ENCODE assay signal across 8 mouse cellular contexts in genomic region chr15:97821321-97821982, GRCm38 (mm10). TPM values are rescaled to one million over a fixed set of nuclear protein-coding genes. Genes with fewer than 3 reads are reported as not detected.
A peak's percentile ranks its signal among the peaks of the same experiment; 100 is the strongest.
DNase-seq lines count a peak whose midpoint lies in the region; ATAC-seq and TF ChIP-seq lines count a peak whose summit lies in the region.

No protein-coding gene starts in this region.

- no peaks in the 10 kb centered on the region for H3K9me3 ChIP-seq in G1E (replicated peaks)
- H3K9me3 ChIP-seq in forebrain, embryonic 15.5 days, result no peaks in the 10 kb centered on the region

- TF ChIP-seq CTCF in cerebellum, adult 2 months (IDR thresholded peaks at IDR 0.05; ENCODE audit: borderline replicate concordance, insufficient read depth, low read depth, low read length), result no peak
- TF ChIP-seq CTCF in G1E (IDR thresholded peaks at IDR 0.05; ENCODE audit: low read depth, low read length), result no peak

- H3K4me1 ChIP-seq in cerebellum, adult 2 months (ENCODE audit: control insufficient read depth, insufficient read depth, low read length), result peaks cover 47% of the 10 kb centered on the region
- peaks cover 93% of the 10 kb centered on the region for H3K4me1 ChIP-seq in G1E (ENCODE audit: insufficient read depth, low read depth, low read length)
- H3K4me1 ChIP-seq in forebrain, embryonic 15.5 days, result peaks cover 38% of the 10 kb centered on the region

- no peak overlapping the region for H3K27ac ChIP-seq in cerebellum, adult 2 months (ENCODE audit: insufficient read depth, low read length)
- H3K27ac ChIP-seq in forebrain, embryonic 15.5 days (replicated peaks), result no peak overlapping the region

- H3K4me3 ChIP-seq in cerebellum, adult 2 months (replicated peaks; ENCODE audit: insufficient read depth, low read depth, low read length), result no peak overlapping the region
- H3K4me3 ChIP-seq in G1E (ENCODE audit: low read depth, low read length), result peak overlapping the region; percentile 49; the same call in 1 of the 2 replicates
- no peak overlapping the region for H3K4me3 ChIP-seq in forebrain, embryonic 15.5 days

- no peaks in the 10 kb centered on the region for H3K27me3 ChIP-seq in cerebellum, adult 2 months (ENCODE audit: control insufficient read depth, insufficient read depth, low read length)
- H3K27me3 ChIP-seq in G1E (ENCODE audit: insufficient read depth, low read length), result no peaks in the 10 kb centered on the region
- H3K27me3 ChIP-seq in forebrain, embryonic 15.5 days, result no peaks in the 10 kb centered on the region

- intact Hi-C loops in left cerebral cortex, postnatal 10 days (cut with DNase I), result no loop called here

- TF ChIP-seq POLR2A in cerebellum, adult 2 months (IDR thresholded peaks at IDR 0.05; ENCODE audit: borderline replicate concordance, insufficient read depth, low read length), result no peak

- no peak for ATAC-seq in G1E (ENCODE audit: extremely low read depth, insufficient number of reproducible peaks, low FRiP score, poor library complexity, severe bottlenecking)
- peak; percentile 20; the same call in 1 of the 2 replicates for ATAC-seq in neutrophil, adult 5-6 weeks (ENCODE audit: extremely low read depth, insufficient number of reproducible peaks, low FRiP score, poor library complexity, severe bottlenecking)
- no peak for ATAC-seq in forebrain, embryonic 15.5 days (replicated peaks)

- no peak overlapping the region for H3K9ac ChIP-seq in forebrain, embryonic 15.5 days (replicated peaks)

- DNase-seq in cerebellum, adult 9-11 months, result peak; percentile 9
- DNase-seq in cerebellum, adult 2 months, result no peak
- DNase-seq in G1E (ENCODE audit: low spot score), result peak; percentile 66
- peak; percentile 63 for DNase-seq in heart, adult 8-10 months (ENCODE audit: low spot score)
- DNase-seq in kidney, postnatal 25 days, result peak; percentile 44 to 73
- no peak for DNase-seq in left cerebral cortex, postnatal 10 days (ENCODE audit: extremely low spot score in 1 of 2, low spot score in 2 of 2)

- no peak overlapping the region for H3K4me2 ChIP-seq in forebrain, embryonic 15.5 days (replicated peaks)

- H3K36me3 ChIP-seq in G1E (replicated peaks), result peaks cover 86% of the 10 kb centered on the region
- no peaks in the 10 kb centered on the region for H3K36me3 ChIP-seq in forebrain, embryonic 15.5 days

- 54% methylated on average over 10 of the region's 10 CpGs for WGBS in cerebellum, adult 2 months
- WGBS in forebrain, embryonic 15.5 days, result 68% methylated on average over 10 of the region's 10 CpGs

RNA-seq across cellular contexts. Expression of gene Hdac7, which starts 22.9 kb away (rescaled TPM):
- 38.3 and 40.9 TPM in 2 replicates for polyA plus RNA-seq in cerebellum, adult 2 months (2012; rRNA removed)
- total RNA-seq in G1E (2014; fragmentation: Nextera tagmentation) (20.4 and 21.1 TPM in 2 replicates), G1E (2017) (3.0 and 3.9 TPM in 2 replicates)
- 117 and 164 TPM in 2 replicates for polyA plus RNA-seq in G1E (2012)
- total RNA-seq in heart, adult 8-10 months (2022), result 10 to 100 TPM; 22.9 to 29.0 (median 26.5) TPM
- 31.8 and 34.7 TPM in 2 replicates for total RNA-seq in neutrophil, adult 5-6 weeks (2017)
- total RNA-seq in left cerebral cortex, postnatal 10 days (2021), result 10 to 100 TPM; 21.5 to 23.5 TPM
- polyA plus RNA-seq in forebrain, embryonic 15.5 days (2015; fragmentation: Nextera tagmentation; extraction: Ambion mirVana), result 25.9 and 26.6 TPM in 2 replicates

RNA-seq across cellular contexts. Expression of gene Slc48a1, which starts 43.1 kb away (rescaled TPM):
- 129 and 133 TPM in 2 replicates for polyA plus RNA-seq in cerebellum, adult 2 months (2012; rRNA removed)
- 210 and 256 TPM in 2 replicates for total RNA-seq in G1E (2014; fragmentation: Nextera tagmentation)
- total RNA-seq in G1E (2017), result 108 and 116 TPM in 2 replicates
- 113 and 125 TPM in 2 replicates for polyA plus RNA-seq in G1E (2012)
- 10 to 100 TPM; 63.6 to 76.6 (median 67.9) TPM for total RNA-seq in heart, adult 8-10 months (2022)
- total RNA-seq in neutrophil, adult 5-6 weeks (2017), result 20.8 and 23.7 TPM in 2 replicates
- 100 to 1,000 TPM; 122 to 127 TPM for total RNA-seq in left cerebral cortex, postnatal 10 days (2021)
- polyA plus RNA-seq in forebrain, embryonic 15.5 days (2015; fragmentation: Nextera tagmentation; extraction: Ambion mirVana), result 64.9 and 66.6 TPM in 2 replicates

RNA-seq across cellular contexts. Expression of gene Rapgef3, which starts 53.7 kb away (rescaled TPM):
- 35.0 and 36.5 TPM in 2 replicates for polyA plus RNA-seq in cerebellum, adult 2 months (2012; rRNA removed)
- not detected in 2 replicates for total RNA-seq in G1E (2014; fragmentation: Nextera tagmentation)
- under 0.01 and 0.05 TPM in 2 replicates for total RNA-seq in G1E (2017)
- 0.23 and 0.25 TPM in 2 replicates for polyA plus RNA-seq in G1E (2012)
- 10 to 100 TPM; 20.5 to 27.4 (median 23.8) TPM for total RNA-seq in heart, adult 8-10 months (2022)
- total RNA-seq in neutrophil, adult 5-6 weeks (2017), result 2.6 and 4.3 TPM in 2 replicates
- 10 to 100 TPM; 22.6 to 24.5 TPM for total RNA-seq in left cerebral cortex, postnatal 10 days (2021)
- 8.6 and 9.0 TPM in 2 replicates for polyA plus RNA-seq in forebrain, embryonic 15.5 days (2015; fragmentation: Nextera tagmentation; extraction: Ambion mirVana)

Comparison
In these comparisons a context has a peak if more than half of its experiments do, and no peak if none do; other contexts are left out.
1. DNase-seq: peak in cerebellum, adult 9-11 months (single experiment), G1E (single experiment), heart, adult 8-10 months (single experiment) and kidney, postnatal 25 days (2 of 2); none in cerebellum, adult 2 months (0 of 2) and left cerebral cortex, postnatal 10 days (0 of 2).